Mouse (Mus musculus) heart, embryonic 14.5 days (tissue): ENCODE measurements around the gene Plac1. TPM values are rescaled to one million over a fixed set of nuclear protein-coding genes. Genes with fewer than 3 reads are reported as not detected.

Experiments
- ATAC-seq: fragments of 200-750 bp; cut with Nextera tagmentation; 2 replicates; pipeline ENCODE4 v1.8.0; 2017; ENCODE audit warnings: low read depth, moderate TSS enrichment; ENCODE audit not compliant: insufficient number of reproducible peaks, insufficient read depth, low FRiP score
- H3K27ac ChIP-seq, 2 experiments: fragments of 200-500 bp in 1 of 2; fragments of 300-500 bp in 1 of 2; sonication (generic) in 1 of 2; replicated peaks in 1 of 2; 2 replicates each; pipeline ENCODE4 v1.5.1; 2012 to 2014; ENCODE audit warnings: low read depth in 2 of 2, low read length in 2 of 2, control low read depth in 1 of 2, mild to moderate bottlenecking in 1 of 2, mixed read lengths in 1 of 2; ENCODE audit not compliant: control insufficient read depth in 1 of 2, insufficient read depth in 1 of 2
- H3K27me3 ChIP-seq: fragments of 300-500 bp; sonication (generic); 2 replicates; pipeline ENCODE4 v1.6.1; 2014; ENCODE audit warnings: mild to moderate bottlenecking, low read length, control low read depth; ENCODE audit not compliant: control insufficient read depth, insufficient read depth
- H3K36me3 ChIP-seq: fragments of 300-500 bp; sonication (generic); 2 replicates; pipeline ENCODE4 v1.6.1; 2014; ENCODE audit warnings: mild to moderate bottlenecking, control low read depth, low read length, mixed read lengths; ENCODE audit not compliant: control insufficient read depth, insufficient read depth
- H3K4me1 ChIP-seq, 2 experiments: fragments of 200-500 bp in 1 of 2; fragments of 300-500 bp in 1 of 2; sonication (generic) in 1 of 2; 2 replicates each; pipeline ENCODE4 v1.6.1; 2012 to 2014; ENCODE audit warnings: low read length in 2 of 2, control low read depth in 1 of 2, mixed read lengths in 1 of 2; ENCODE audit not compliant: control insufficient read depth in 2 of 2, insufficient read depth in 2 of 2
- H3K4me2 ChIP-seq: fragments of 300-500 bp; sonication (generic); 2 replicates; pipeline ENCODE4 v1.6.1; 2014; ENCODE audit warnings: mild to moderate bottlenecking, low read length
- H3K4me3 ChIP-seq, 2 experiments: fragments of 200-500 bp in 1 of 2; fragments of 300-500 bp in 1 of 2; sonication (generic) in 1 of 2; 2 replicates each; pipeline ENCODE4 v1.5.1; 2012 to 2014; ENCODE audit warnings: low read length in 2 of 2, mild to moderate bottlenecking in 2 of 2, control low read depth in 1 of 2, low read depth in 1 of 2, moderate library complexity in 1 of 2; ENCODE audit not compliant: control insufficient read depth in 1 of 2, insufficient read depth in 1 of 2
- H3K9ac ChIP-seq: fragments of 300-500 bp; sonication (generic); 2 replicates; pipeline ENCODE4 v1.6.1; 2014; ENCODE audit warnings: mild to moderate bottlenecking, low read length
- H3K9me3 ChIP-seq: fragments of 300-500 bp; sonication (generic); 2 replicates; pipeline ENCODE4 v1.6.1; 2016; ENCODE audit warnings: low read length, control low read depth; ENCODE audit not compliant: control insufficient read depth
- WGBS: fragments of 180-500 bp; shearing (Covaris S2); extraction: QIAGEN DNeasy Blood & Tissue Kit; methylation state at CpG from one replicate; pipeline ENCODE4 v1.1.7; 2014; 5-methylcytosine and 5-hydroxymethylcytosine counted together
- polyA plus RNA-seq: library from polyadenylated mRNA; unstranded; fragments of >200 nt; fragmentation: Nextera tagmentation; extraction: Ambion mirVana; gene quantifications from 2 replicates; pipeline ENCODE4 v1.2.1, GENCODE M21; 2014

The Plac1 gene
- polyA plus RNA-seq, 1 experiment from 2014 or later = 8.4 TPM

GRCm38 (mm10) chrX:53137066-53137465 lies 102.8 kb downstream of the Plac1 start:
- Histone ChIP-seq H3K27me3 (no peaks in the 10 kb centered on the region), H3K9me3 (no peaks in the 10 kb centered on the region), H3K36me3 (no peaks in the 10 kb centered on the region), H3K4me1 (no peaks in the 10 kb centered on the region), H3K27ac (no peak overlapping the region), H3K9ac (no peak overlapping the region), H3K4me3 (no peak overlapping the region), H3K4me2 (no peak overlapping the region)
- WGBS = 72% methylated on average over 2 of the region's 2 CpGs
- ATAC-seq = no peak

- no peaks in the 10 kb centered on the region for H3K36me3 ChIP-seq
- no peak overlapping the region for H3K4me2 ChIP-seq
- no peaks in the 10 kb centered on the region for H3K27me3 ChIP-seq
- no peaks in the 10 kb centered on the region for H3K9me3 ChIP-seq
- H3K9ac ChIP-seq = no peak overlapping the region
- WGBS = 63% methylated on average over 2 of the region's 2 CpGs
- no peak overlapping the region for H3K4me3 ChIP-seq
- H3K27ac ChIP-seq = no peak overlapping the region
- peaks cover 6 to 9% of the 10 kb centered on the region in 2 experiments; a peak in 3 of 4 replicates for H3K4me1 ChIP-seq
- no peak for ATAC-seq
Measured at GRCm38 (mm10) chrX:53129501-53129900, 110.4 kb downstream of the Plac1 start.

GRCm38 (mm10) chrX:53126492-53127033 lies 113.3 kb downstream of the Plac1 start:
- no peak for ATAC-seq
- Histone ChIP-seq H3K9ac (no peak overlapping the region), H3K4me2 (no peak overlapping the region), H3K4me3 (no peak overlapping the region), H3K4me1 (peaks cover 6 to 9% of the 10 kb centered on the region in 2 experiments; a peak in 3 of 4 replicates), H3K27ac (0 out of 4 replicates have a peak overlapping the region, but pooled peaks of 1 of the 2 experiments have one; percentile 14), H3K9me3 (no peaks in the 10 kb centered on the region), H3K36me3 (no peaks in the 10 kb centered on the region), H3K27me3 (no peaks in the 10 kb centered on the region)
- 66% methylated on average over 6 of the region's 6 CpGs for WGBS

- no peak overlapping the region for H3K9ac ChIP-seq
- no peak overlapping the region for H3K4me3 ChIP-seq
- H3K27ac ChIP-seq = 0 out of 4 replicates have a peak overlapping the region, but pooled peaks of 1 of the 2 experiments have one; percentile 14
- ATAC-seq = no peak
- H3K4me2 ChIP-seq = no peak overlapping the region
- no peaks in the 10 kb centered on the region for H3K27me3 ChIP-seq
- WGBS = 44% methylated on average over 3 of the region's 3 CpGs
- H3K9me3 ChIP-seq = no peaks in the 10 kb centered on the region
- peaks cover 4 to 6% of the 10 kb centered on the region in 2 experiments; a peak in 3 of 4 replicates for H3K4me1 ChIP-seq
- H3K36me3 ChIP-seq = no peaks in the 10 kb centered on the region
Measured at GRCm38 (mm10) chrX:53125838-53126467, 114.0 kb downstream of the Plac1 start.

DNA sequence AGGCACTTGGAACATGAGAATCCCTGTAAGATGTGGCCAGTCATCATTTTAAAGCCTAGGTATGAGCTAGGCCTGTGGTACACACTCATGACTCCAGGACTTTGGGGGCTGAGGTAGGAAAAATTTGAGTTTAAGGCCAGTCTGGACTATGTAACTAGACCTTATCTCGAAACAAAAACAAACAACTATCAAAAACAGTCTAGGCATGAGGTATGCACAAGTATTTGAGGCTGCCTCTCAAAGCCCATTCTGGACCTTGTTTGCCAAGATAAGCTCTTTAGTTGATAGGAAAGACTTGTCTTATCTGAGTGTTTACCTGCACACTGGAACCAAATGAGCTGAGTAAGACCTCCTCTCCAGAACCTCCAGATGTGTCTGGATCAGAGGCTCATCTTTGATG lies 116.3 kb downstream of the Plac1 start:
- Histone ChIP-seq H3K4me2 (no peak overlapping the region), H3K4me3 (no peak overlapping the region), H3K36me3 (no peaks in the 10 kb centered on the region), H3K27ac (no peak overlapping the region), H3K4me1 (peaks cover 3 to 4% of the 10 kb centered on the region in 2 experiments; a peak in 3 of 4 replicates), H3K9me3 (no peaks in the 10 kb centered on the region), H3K27me3 (no peaks in the 10 kb centered on the region), H3K9ac (no peak overlapping the region)
- ATAC-seq = no peak
- 58% methylated on average over 1 of the region's 1 CpGs for WGBS

DNA sequence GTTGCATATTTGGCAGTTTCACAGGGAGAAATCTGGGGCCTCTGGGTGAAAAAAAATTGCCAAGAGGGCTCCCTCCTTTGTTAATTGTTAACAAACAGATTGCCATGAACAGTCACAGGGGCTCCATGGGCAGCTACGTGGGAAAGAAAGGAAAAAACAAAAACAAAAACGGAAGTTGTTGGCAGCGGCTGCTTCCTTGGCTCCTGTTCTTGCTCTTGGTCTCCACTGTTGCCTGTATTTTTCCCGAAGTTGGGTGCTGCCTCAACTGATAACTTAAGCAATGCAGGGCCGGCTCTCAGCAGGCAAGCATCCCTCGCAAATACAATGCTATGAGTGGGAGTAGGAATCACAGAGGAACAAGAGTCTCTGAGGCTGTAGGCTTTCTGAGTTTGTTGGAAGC lies 121.3 kb downstream of the Plac1 start:
- no peaks in the 10 kb centered on the region for H3K27me3 ChIP-seq
- H3K4me2 ChIP-seq = no peak overlapping the region
- no peak for ATAC-seq
- no peak overlapping the region for H3K9ac ChIP-seq
- H3K27ac ChIP-seq = 0 out of 4 replicates have a peak overlapping the region, but pooled peaks of 1 of the 2 experiments have one; percentile 30
- H3K9me3 ChIP-seq = no peaks in the 10 kb centered on the region
- H3K36me3 ChIP-seq = no peaks in the 10 kb centered on the region
- WGBS = 59% methylated on average over 6 of the region's 6 CpGs
- no peak overlapping the region for H3K4me3 ChIP-seq
- H3K4me1 ChIP-seq = peaks cover 0 to 2% of the 10 kb centered on the region in 2 experiments; a peak in 1 of 4 replicates

DNA sequence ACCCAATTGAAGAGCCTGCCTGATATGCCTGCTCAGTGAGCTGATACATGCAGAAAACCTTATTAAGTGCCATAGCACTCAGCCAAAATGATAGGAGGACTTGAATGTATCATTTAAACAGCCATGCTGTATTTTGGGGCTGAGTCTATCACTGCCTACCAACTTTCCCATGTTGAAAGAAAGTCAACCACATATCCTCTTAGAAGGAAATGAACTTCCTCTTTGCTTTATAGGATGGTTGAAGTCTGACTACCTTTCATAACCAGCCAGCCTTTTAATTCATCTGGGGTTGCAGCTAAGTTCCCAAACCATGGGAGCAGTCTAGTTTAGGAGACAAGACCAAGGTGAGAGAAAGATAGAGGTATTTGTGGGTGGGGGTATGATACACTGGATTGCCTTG lies 121.9 kb downstream of the Plac1 start:
- no peaks in the 10 kb centered on the region for H3K9me3 ChIP-seq
- H3K4me1 ChIP-seq = 0 out of 4 replicates have a peak, but pooled peaks cover 0 to 2% of the 10 kb centered on the region in 2 experiments
- H3K9ac ChIP-seq = no peak overlapping the region
- H3K4me3 ChIP-seq = no peak overlapping the region
- H3K4me2 ChIP-seq = no peak overlapping the region
- no peak for ATAC-seq
- no peak overlapping the region for H3K27ac ChIP-seq
- H3K27me3 ChIP-seq = no peaks in the 10 kb centered on the region
- no peaks in the 10 kb centered on the region for H3K36me3 ChIP-seq
